In genomic region chr19:23594950-23595349, GRCm38 (mm10) we compare ENCODE assay signal across 31 mouse cellular contexts. TPM values are rescaled to one million over a fixed set of nuclear protein-coding genes. Genes with fewer than 3 reads are reported as not detected.
DNase-seq lines count a peak whose midpoint lies in the region; ATAC-seq lines count a peak whose summit lies in the region.
"Had no signal": no experiment of that assay in that cellular context is flagged by ENCODE, and none has a peak within 500 bp of the region (broad histone marks: within the 10 kb centered on the region; RNA-seq: fewer than 3 reads in every experiment).

No protein-coding gene starts in this region.

- no peaks in the 10 kb centered on the region for H3K36me3 ChIP-seq in forebrain, embryonic 15.5 days
- H3K36me3 ChIP-seq in forebrain, embryonic 13.5 days (ENCODE audit: poor library complexity, severe bottlenecking), result no peaks in the 10 kb centered on the region
- H3K36me3 ChIP-seq: embryonic facial prominence, embryonic 12.5 days; embryonic facial prominence, embryonic 15.5 days; G1E; heart, embryonic 10.5 days; heart, embryonic 13.5 days had no signal

- ATAC-seq in forebrain, embryonic 15.5 days (replicated peaks), result no peak; the same call in 1 of the 2 replicates
- ATAC-seq in forebrain, embryonic 13.5 days, result no peak
- peak; percentile 96 for ATAC-seq in frontal cortex, adult (ENCODE audit: low TSS enrichment)
- ATAC-seq in megakaryocyte progenitor cell, adult 5-6 weeks (replicated peaks; ENCODE audit: poor library complexity), result no peak
- ATAC-seq: intestine, postnatal 0 days; Patski had no signal

- H3K4me1 ChIP-seq in forebrain, embryonic 15.5 days, result no peaks in the 10 kb centered on the region
- H3K4me1 ChIP-seq in forebrain, embryonic 13.5 days, result no peaks in the 10 kb centered on the region
- H3K4me1 ChIP-seq: embryonic facial prominence, embryonic 12.5 days; embryonic facial prominence, embryonic 15.5 days; heart, embryonic 10.5 days; heart, embryonic 13.5 days had no signal

- H3K27ac ChIP-seq in forebrain, embryonic 15.5 days (replicated peaks), result peak overlapping the region; percentile 37; the same call in 1 of the 2 replicates
- H3K27ac ChIP-seq in forebrain, embryonic 13.5 days, result no peak overlapping the region
- H3K27ac ChIP-seq: embryonic facial prominence, embryonic 12.5 days; embryonic facial prominence, embryonic 15.5 days; heart, adult 2 months; heart, embryonic 10.5 days; heart, embryonic 13.5 days; hindbrain, embryonic 14.5 days had no signal

- H3K4me2 ChIP-seq in forebrain, embryonic 15.5 days (replicated peaks), result no peak overlapping the region
- H3K4me2 ChIP-seq in forebrain, embryonic 13.5 days, result no peak overlapping the region
- H3K4me2 ChIP-seq: embryonic facial prominence, embryonic 12.5 days; embryonic facial prominence, embryonic 15.5 days; heart, embryonic 13.5 days; hindbrain, embryonic 14.5 days had no signal

- no peak for DNase-seq in frontal cortex, postnatal 25 days (ENCODE audit: low spot score in 2 of 2)
- DNase-seq in telencephalon, adult 2 months (ENCODE audit: low read depth, low spot score), result peak; percentile 67
- DNase-seq: adrenal gland, postnatal 10 days; adrenal gland, postnatal 36 days; B cell, adult 2 months; cerebellum, adult 18-20 months; cerebellum, adult 9-11 months; cerebellum, postnatal 25 days; gastrocnemius, postnatal 25 days; heart, adult 2 months; heart, postnatal 14 days; heart, postnatal 4 days; kidney, adult 2 months had no signal

- no peak overlapping the region for H3K9ac ChIP-seq in forebrain, embryonic 15.5 days (replicated peaks)
- no peak overlapping the region for H3K9ac ChIP-seq in forebrain, embryonic 13.5 days
- H3K9ac ChIP-seq: embryonic facial prominence, embryonic 12.5 days; embryonic facial prominence, embryonic 15.5 days; heart, embryonic 13.5 days; hindbrain, embryonic 14.5 days had no signal

- H3K9me3 ChIP-seq in forebrain, embryonic 15.5 days, result no peaks in the 10 kb centered on the region
- no peaks in the 10 kb centered on the region for H3K9me3 ChIP-seq in forebrain, embryonic 13.5 days (replicated peaks)
- H3K9me3 ChIP-seq: embryonic facial prominence, embryonic 12.5 days; embryonic facial prominence, embryonic 15.5 days; G1E; heart, embryonic 10.5 days; heart, embryonic 13.5 days had no signal

- no peaks in the 10 kb centered on the region for H3K27me3 ChIP-seq in forebrain, embryonic 15.5 days
- H3K27me3 ChIP-seq in forebrain, embryonic 13.5 days, result no peaks in the 10 kb centered on the region
- H3K27me3 ChIP-seq: CH12.LX; embryonic facial prominence, embryonic 12.5 days; embryonic facial prominence, embryonic 15.5 days; heart, embryonic 13.5 days had no signal

- WGBS in forebrain, embryonic 15.5 days, result 77% methylated on average over 3 of the region's 3 CpGs
- 85% methylated on average over 3 of the region's 3 CpGs for WGBS in forebrain, embryonic 13.5 days

- no peak overlapping the region for H3K4me3 ChIP-seq in forebrain, embryonic 15.5 days
- H3K4me3 ChIP-seq in forebrain, embryonic 13.5 days, result no peak overlapping the region
- H3K4me3 ChIP-seq: embryonic facial prominence, embryonic 12.5 days; embryonic facial prominence, embryonic 15.5 days; heart, adult 2 months; heart, embryonic 10.5 days; heart, embryonic 13.5 days had no signal

RNA-seq across cellular contexts. Expression of gene 1700028P14Rik, which starts 57.7 kb away (rescaled TPM):
- 1.3 TPM in 2 replicates for polyA plus RNA-seq in forebrain, embryonic 15.5 days (2015; fragmentation: Nextera tagmentation; extraction: Ambion mirVana)
- polyA plus RNA-seq in forebrain, embryonic 13.5 days (2015; fragmentation: Nextera tagmentation; extraction: Ambion mirVana), result 1.3 and 1.7 TPM in 2 replicates
- not detected in 2 replicates for total RNA-seq in megakaryocyte progenitor cell, adult 5-6 weeks (2015)
- not detected in 2 replicates for total RNA-seq in megakaryocyte progenitor cell, adult 5-6 weeks (2017)
- total RNA-seq: adrenal gland, adult 18-20 months; adrenal gland, postnatal 10 days; CH12.LX; common myeloid progenitor, adult 5-6 weeks; G1E; gastrocnemius, adult 8-10 months; gastrocnemius, postnatal 25 days; heart, adult 2 months; heart, postnatal 14 days; heart, postnatal 4 days had no signal
- polyA plus RNA-seq: G1E; heart, embryonic 10.5 days; heart, embryonic 13.5 days; intestine, embryonic 14.5 days; kidney, adult 2 months; kidney, embryonic 14.5 days; Patski had no signal
